Mouse (Mus musculus): Measurements from ENCODE around the gene Slc16a8.
"Not testable (repeated sequence)": the region's sequence is repeated elsewhere in the genome, so short reads cannot be mapped to it uniquely, and the experiment has no call there.

The Slc16a8 gene

DNA sequence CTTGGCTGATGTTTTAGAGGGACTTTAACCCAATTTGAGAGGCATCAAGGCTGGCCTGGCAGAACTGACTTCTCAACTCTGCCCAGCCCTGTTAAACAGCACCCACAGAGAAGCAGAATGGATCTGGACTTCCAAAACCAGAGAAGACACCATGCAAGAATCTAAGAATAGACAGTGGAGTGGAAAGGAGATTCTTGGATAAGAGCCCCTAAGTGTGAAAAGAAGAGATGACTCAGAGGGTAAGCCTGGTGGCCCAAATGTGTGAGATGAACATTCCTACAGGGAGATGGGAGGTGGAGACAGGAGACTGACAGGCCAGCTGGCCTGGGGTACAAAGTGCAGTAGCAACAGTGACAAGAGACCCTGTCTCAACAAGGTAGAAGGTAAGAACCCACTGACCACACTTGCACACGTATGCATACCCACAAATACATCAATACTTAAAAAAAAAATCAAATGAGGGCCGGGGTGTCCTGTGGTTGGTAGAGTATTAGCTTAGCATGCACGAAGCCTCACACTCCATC, 8.3 kb upstream of the Slc16a8 start:
- DNase-seq (ENCODE audit: low spot score in 2 of 2), result no peak

DNA sequence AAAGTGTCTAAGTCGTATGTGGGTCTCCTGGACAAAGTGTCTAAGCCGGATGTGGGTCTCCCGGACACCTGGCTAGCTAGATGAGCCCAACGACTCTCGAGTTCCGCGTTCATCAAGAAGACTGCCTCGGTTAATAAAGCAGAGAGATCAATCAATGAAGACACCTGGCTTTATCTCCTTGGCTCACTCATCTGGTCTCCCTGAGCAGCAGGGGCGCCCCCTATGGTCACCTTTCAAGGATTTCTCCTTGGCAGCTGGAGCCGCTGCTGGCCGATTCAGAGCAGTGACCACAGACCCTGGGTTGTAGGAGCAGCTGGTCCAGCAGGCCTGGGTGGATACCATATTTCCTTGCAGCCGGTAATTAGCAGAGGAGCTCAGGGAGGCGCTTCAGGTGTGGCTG, 7.8 kb upstream of the Slc16a8 start:
- no peak for DNase-seq (ENCODE audit: low spot score in 2 of 2)

DNA sequence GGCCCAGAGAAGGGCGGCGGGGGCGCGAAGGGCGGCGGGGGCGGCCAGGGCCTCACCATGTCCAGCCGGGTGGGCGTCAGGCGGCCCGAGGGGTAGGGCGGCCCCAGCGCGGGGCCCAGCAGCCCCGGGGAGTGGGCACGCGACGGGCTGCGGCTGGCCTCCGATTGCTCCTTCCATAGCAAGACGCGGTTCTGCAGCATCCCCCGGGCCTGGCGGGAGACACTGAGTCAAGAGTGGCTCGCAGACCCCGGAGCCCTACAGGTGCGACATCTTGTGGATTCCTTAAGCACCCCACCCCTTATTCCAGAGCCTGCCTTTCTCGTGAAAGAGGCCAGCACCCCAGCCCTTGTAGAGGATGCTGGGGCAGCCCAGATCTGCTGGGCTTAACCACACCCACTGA, 7.2 kb upstream of the Slc16a8 start:
- no peak for DNase-seq (ENCODE audit: low spot score in 2 of 2)

DNA sequence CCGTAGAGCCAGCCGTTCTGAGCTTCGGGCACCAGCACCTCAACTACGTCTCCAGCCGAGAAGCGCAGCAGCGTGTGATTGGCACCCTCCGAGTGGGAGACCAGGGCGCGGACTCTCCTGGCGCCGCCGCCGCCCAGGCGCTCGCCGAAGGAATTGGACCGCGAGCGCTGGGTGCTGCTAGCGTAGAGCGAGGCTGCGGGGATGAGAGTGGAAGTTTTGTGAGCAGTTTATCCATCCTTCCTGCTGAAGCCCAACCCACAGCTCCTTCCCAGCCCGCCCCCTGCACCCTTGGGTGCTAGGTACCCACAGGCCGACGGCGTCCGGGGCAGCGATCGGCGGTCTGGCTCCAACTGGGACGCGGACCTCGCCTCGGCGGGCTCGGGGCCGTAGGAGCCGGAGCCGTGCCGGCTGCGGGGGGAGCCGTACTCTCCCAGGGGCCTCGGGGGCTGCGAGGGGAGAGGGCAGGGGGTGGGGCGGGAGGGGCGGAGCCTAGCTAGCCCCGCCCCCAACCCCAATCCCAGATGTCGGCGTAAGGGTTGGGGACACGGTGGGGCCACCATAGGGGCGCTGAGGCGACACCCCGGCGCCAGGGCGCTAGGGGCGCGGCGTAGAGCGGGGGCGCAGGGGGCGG, 6.6 kb upstream of the Slc16a8 start:
- peak in 1 of 2 experiments; percentile 48 for DNase-seq (ENCODE audit: low spot score in 2 of 2)

DNA sequence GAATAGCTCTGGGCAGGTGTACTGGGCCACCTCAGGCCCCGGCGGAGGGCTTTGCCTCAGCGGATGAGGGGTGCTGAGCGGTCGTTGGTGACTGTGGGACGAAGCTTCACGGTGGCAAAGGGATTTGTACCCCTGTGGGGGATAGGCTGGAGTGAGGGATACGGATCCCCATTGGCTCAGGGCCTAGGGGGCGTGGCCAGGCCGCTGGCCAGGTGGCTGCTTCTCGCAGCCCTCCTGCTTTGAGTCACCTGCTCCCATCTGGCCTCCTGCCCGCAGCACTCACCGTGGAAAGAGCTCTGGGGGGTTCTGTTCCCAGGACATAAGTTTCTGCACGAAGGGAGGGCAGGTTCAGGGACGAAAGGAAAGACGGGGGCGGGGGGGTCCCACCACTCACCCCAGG, 4.0 kb upstream of the Slc16a8 start:
- DNase-seq (ENCODE audit: low spot score in 2 of 2), result no peak

DNA sequence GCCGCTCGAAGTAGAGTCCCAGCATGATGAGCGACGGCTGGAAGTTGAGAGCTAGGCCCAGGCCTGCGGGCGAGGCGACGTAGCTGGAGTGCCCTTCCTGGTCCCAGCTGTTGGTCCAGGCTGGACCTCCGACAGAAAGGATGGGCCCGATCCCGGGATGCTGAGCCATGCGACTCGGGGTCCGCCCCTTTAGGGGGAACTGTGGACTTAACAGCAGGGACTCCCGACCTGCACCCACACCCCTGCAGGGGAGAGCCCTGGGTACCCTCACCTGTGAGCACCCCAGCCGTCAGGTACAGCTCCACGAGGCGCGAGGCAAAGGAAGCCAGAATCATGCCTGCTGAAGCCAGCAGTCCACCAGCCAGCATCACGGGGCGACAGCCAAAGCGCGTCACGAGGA, 2.0 kb downstream of the Slc16a8 start:
- DNase-seq (ENCODE audit: low spot score in 2 of 2), result no peak

DNA sequence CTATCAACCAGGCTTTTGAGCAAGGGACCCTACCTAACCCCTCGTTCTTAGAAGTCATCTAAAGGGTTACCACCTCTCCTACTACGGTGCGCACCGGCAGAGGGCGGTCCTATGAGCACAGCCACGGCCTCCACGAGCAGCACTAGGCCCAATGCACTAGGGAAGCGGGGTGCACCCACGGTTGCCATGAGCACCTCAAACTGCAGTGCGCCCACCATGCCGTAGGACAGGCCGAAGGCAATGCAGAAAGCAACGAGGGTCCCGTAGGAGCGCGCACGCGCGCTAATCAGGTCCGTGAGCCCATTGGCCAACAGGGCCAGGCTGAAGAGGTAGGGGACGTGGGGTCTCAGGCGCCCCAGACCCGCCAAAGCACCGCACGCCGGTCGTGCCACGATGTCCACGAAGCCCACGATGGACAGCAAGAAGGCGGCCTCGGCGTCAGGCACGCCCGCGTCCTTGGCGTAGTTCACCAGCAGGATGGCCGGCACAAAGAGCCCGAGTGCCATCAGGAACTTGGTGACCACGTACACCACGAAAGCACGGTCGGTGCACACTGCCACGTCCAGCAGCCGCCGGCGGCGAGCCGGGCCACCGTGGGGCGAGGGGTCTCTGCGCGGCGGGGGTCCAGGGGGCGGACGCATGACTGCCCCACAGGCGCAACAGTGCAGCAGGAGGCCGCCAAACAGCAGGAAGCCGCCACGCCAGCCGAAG, 2.6 kb downstream of the Slc16a8 start:
- DNase-seq (ENCODE audit: low spot score in 2 of 2), result peak; percentile 35 to 44

DNA sequence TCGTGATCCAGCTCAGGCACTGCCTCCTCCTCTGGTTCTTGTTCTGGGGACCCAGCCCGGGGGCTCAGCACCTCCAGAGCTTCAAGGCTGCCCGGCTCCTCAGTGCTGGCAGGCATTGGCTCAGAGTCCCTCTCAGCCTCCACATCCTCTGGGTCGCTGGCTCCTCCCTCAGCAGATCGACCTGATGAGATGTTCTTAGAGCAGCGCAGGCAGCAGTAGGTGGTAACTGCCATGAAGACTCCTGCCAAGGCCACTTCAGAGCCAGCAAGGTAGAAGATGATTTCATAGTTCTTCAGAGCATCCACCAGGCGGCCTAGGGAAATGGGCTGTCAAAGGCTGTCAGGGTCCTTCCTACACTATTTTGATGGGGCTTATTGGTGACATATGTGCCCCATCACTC, 3.4 kb downstream of the Slc16a8 start:
- no peak for DNase-seq (ENCODE audit: low spot score in 2 of 2)

DNA sequence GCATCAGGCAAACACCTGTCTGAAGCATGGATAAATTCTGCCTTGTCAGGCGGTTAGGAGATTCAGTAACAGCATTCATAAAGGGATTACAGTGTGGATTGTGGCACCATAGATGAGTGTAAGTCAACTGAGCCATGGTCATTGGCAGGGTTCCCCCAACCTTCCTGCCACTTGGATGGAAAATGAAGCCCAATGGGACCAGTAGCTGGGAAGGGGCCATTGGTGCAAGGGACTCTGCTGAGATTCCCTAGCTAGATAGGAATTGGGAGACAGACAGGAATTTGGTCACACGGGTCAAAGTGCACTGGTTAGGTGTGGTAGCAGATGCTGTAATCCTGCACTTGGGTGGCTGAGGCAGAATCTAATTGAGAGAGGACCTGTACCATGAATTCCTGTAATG, 4.3 kb downstream of the Slc16a8 start:
- no peak for DNase-seq (ENCODE audit: low spot score in 2 of 2)

DNA sequence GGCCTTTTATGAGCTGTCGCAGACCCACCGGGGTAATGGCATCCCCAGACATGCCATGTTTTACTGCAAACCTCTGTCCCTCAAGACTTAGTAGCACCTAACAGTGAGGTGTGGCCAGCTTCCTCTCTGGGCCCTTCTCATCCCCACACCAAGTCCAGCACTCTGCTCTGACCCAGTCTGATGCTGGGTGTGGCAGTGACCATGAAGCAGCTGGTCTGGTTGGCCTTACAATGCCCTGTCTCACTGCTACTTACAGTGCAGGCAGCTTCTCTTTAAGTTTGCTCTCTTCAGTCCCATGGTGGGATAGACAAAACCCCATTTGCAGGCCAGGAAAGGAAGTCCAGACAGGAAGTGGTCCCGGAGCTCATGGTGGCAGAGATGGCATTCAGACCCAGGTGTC, 9.2 kb downstream of the Slc16a8 start:
- no peak for DNase-seq (ENCODE audit: low spot score in 2 of 2)

DNA sequence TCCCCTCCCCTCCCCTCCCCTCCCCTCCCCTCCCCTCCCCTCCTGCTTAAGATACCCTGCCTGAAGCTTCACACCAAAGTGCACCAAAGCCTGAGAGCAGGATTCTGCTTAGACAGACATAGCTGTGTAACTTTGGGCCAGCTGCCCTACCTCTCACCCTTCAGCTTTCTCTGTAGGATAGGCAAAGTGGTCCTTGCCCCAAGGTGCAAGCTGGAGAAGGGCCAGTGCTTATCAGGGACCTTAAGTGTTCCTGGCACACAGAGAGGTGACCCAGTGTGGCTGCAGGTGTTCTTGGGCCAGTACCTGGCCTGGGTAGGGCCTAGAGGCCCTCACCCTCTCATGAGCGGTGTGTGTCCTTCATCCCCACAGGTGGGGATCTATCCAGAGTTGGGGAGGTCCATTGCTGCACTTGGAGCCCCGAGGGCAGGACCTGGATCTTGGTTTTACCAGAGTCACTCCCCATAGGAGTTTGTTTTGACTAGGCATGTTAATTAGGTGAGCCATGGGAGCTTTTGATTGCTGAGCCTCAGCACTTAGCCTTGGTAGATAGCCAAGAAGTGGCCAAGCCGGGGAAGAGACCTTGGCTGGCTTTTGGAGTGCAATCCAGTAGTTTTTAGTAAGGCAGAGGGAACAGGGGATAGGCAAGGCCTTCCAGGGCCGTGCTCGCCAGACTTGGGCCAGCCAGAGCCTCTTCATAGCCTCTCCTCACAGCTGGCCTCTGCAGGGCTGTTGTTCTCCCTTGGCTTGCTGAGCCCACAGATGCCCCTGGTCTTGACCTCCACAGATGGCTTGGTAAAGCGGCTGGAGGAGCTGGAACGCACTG, 10.3 kb downstream of the Slc16a8 start:
- DNase-seq (ENCODE audit: low spot score in 2 of 2), result no peak

DNA sequence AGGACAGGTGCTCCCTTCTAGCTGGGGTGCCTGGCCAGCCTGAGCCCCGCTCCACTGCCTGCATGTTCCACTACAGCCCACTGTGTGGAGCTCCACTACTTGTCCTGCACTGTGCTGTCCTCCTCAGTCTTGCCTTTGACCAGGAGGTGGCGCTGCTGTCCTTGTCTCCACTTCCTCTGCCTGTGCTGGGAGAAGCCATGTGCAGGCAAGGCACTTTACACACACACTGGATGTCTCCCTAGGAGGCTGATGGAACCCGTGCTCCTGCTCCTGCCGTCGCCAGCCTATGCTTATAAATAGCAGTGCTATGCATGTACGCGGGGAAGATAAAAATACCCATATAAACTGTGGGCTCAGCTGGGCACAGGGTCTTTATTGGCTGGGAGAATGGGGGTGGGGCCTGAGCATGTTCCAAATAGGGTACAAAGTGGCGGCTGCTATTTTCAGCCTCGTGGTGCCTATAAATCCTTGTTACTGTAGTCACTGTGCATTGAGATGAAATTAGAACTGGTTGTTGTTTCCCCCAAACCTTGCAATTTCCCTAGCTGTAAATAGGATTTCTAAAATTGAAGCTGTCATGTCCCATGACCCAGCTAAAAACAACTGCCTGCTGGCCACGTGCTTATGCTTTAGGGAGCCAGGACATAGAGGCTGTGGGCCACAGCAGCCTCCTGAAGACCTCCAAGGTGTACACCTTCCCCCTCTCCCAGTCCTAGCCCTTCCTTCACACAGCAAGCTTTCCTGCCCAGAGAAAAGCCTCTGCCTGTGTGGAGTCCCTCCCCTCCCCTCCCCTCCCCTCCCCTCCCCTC, 11.1 kb downstream of the Slc16a8 start:
- peak; percentile 97 to 98 for DNase-seq (ENCODE audit: low spot score in 2 of 2)

DNA sequence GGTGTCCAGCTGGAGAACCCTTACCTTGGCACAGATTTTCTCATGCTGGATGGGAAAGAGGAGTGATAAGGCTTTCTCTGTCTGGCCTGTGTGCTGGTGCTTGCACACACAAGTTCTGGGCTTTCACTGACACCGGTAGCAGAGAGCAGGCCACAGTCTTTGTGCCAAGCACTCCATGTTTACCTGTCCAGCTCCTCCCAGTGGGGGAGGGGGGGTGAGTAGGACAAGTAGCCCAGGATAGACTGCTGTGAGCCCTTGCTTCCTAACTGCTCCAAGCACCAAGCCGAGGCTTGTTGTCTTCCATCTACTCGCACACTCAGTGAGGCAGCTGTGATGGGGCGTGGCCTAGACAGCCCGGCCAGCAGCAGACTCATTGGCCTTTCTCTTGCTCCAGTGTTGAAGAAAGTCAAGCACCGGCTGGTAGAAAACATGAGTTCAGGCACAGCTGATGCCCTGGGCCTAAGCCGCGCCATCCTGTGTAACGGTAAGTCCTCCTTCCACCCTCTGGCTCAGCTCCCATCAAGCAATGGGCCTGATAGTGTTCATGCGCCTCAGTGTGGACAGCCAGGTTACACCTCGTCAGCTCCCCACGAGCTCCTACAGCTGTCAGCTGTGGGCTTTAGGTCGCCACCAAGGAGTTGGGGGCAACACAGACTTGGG, 11.9 kb downstream of the Slc16a8 start:
- DNase-seq (ENCODE audit: low spot score in 2 of 2), result no peak

DNA sequence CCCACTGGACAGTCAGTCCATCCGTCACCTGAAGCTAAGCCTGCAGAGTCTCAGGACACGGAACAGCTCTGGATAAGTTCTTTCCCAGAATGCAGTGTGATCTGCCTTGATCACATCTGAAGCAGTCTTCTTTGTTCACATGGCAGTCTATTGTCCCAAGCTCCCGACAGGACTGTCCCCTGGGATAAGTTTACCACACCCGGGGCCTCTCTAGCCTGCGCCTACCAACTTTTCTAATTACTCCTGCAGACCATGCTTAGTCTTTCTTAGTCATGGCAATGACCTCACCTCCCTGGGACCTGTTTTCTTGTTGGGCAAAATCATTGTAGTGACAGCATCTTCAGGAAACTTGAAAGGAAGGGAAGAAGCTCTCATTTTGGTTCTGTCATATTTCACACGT, 16.5 kb downstream of the Slc16a8 start:
- no peak for DNase-seq (ENCODE audit: low spot score in 2 of 2)

DNA sequence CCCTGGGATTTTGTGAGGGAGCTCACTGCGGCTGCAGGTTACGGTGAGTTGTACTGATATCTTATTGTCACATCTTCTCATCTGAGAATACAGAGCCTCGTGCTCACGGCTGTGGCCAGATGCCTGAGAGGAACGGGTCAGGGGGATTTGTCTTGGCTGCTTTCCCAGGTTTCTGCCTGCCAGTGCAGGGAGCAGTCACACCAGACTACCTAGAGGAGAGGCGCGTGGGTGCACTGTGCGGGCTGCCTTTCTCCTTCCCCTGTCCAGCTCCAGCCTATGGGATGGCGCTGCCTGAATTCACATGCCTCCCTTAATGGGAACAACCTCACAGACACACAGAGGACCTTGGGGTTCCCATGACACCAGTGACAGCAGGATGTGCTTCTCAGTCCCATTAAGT, 19.3 kb downstream of the Slc16a8 start:
- no peak for DNase-seq (ENCODE audit: low spot score in 2 of 2)

DNA sequence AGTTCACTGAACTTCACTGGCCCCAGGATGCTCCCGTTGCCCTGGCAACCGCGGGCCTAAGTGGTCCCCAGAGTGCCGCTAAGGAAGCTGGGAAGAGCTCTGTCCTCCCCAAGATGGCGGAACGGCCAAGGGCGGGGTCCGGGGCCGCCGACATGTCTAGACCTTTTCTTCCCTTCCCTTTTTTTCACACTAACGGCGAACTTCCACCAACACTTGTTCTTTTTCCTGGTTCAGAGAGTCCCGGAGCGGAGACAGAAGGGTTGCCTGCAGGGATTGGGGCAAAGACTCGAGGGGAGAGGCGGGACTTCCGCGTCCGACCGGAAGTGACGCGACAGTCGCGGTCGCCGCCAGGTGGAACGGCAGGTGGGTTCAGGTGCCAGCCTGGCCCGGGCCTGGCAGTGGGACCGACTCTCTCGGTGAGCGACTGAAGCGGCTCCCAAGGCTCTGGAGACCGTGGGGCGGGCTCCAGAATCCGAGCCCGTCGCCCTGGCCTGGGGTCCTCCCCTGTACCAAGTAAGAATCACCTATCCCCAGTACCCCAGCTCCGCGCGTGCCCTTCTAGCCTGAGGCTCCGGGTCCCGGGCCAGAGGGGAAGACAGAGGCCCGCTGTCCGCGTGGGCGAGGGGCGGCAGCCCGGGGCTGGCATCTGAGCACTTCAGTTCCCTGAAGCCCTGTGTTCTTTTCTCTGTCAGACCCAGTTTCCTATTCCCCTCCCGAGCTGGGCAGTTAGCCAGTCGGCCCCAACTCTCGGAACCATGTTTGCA, 25.3 kb downstream of the Slc16a8 start, which contains the start of the genes Pick1 and Gm49486:
TSS of gene Pick1 (plus strand) at position 116 of the 764 bp plus-strand sequence.
TSS of gene Gm49486 (plus strand) at position 334 of the 764 bp plus-strand sequence.
- peak; percentile 73 to 79 for DNase-seq (ENCODE audit: low spot score in 2 of 2)

DNA sequence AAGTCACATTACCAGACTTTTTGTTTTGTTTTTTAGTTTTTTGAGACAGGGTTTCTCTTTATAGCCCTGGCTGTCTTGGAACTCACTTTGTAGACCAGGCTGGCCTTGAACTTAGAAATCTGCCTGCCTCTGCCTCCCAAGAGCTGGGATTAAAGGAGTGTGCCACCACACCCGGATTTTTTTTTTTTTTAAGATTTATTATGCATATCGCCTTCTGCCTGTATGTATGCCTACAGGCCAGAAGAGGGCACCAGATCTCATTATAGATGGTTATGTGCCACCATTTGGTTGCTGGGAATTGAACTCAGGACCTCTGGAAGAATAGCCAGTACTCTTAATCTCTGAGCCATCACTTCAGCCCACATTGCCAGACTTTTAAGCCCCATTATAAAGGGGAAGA, 28.8 kb downstream of the Slc16a8 start:
- DNase-seq (ENCODE audit: low spot score in 2 of 2), result not testable (repeated sequence)

DNA sequence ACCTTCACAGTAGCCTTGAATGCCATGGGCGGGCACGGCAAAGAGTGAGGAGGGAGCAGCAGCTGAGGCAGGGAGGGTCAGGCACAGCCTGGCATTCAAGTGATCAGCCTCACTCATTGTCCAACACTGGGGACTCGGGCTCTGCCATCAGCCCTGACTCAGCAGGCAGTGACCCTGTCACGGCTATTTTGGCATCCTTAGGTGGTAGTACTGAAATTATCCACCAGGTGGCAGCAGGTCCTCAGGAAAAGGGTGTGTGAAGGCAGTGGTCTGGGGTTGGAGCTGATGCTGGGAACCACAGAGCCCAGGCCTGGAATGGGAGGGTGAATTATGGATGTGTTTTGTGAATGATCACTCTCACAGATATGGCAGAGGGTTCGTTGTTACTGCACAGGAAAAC, 29.9 kb downstream of the Slc16a8 start:
- peak; percentile 75 to 79 for DNase-seq (ENCODE audit: low spot score in 2 of 2)

DNA sequence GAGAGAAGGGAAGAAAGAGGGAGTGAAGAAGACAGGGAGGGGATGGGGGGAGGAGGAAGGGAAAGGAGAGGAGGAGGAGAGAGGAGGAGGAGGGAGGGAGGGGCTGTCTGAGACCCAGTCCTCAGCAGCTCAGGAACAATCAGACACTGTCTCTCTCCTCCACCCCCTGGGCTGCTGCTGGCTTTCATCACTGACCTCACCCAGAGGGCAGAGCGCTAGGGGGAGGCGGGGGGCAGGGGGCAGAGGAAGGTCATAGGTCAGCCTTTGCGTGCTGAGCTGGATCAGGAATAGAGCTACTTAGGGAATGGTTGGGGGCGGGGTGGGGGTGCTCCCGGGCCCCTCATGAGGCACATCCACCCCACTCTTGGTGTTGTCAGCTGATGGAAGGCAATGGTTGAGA, 30.9 kb downstream of the Slc16a8 start:
- no peak for DNase-seq (ENCODE audit: low spot score in 2 of 2)

DNA sequence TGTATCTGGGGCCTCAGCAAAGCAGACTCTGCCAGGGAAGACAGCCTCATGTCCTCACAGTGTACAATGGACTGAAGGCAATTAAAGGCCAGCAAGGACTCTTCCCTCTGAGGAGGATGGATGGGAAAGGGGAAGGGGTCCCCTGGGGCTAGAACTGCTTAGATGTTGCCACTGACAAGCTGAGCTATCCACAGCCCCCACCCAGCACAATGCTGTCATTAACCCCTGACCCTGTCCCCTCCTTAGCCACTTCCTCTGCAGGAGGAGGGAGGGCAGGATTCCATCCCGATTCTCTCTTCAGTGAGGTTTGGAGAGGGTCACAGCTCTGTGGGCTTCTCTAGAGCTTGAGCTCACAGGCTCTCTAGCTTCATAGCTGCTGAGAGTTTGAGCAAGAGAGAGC, 35.0 kb downstream of the Slc16a8 start:
- DNase-seq (ENCODE audit: low spot score in 2 of 2), result no peak

All from frontal cortex, postnatal 14 days (tissue).